Mouse (Mus musculus): ENCODE measurements around the gene Lrba. TPM values are rescaled to one million over a fixed set of nuclear protein-coding genes. Genes with fewer than 3 reads are reported as not detected.

The Lrba gene
- 10 to 100 TPM; 25.0 to 26.2 TPM for total RNA-seq (2021)
- long read RNA-seq, experiment 1, partial matches to known transcripts: 3 of 6 reads
- long read RNA-seq, experiment 1, other reads (novel, unspliced or antisense): 3 of 6 reads
- long read RNA-seq, experiment 2: 0 reads

DNA sequence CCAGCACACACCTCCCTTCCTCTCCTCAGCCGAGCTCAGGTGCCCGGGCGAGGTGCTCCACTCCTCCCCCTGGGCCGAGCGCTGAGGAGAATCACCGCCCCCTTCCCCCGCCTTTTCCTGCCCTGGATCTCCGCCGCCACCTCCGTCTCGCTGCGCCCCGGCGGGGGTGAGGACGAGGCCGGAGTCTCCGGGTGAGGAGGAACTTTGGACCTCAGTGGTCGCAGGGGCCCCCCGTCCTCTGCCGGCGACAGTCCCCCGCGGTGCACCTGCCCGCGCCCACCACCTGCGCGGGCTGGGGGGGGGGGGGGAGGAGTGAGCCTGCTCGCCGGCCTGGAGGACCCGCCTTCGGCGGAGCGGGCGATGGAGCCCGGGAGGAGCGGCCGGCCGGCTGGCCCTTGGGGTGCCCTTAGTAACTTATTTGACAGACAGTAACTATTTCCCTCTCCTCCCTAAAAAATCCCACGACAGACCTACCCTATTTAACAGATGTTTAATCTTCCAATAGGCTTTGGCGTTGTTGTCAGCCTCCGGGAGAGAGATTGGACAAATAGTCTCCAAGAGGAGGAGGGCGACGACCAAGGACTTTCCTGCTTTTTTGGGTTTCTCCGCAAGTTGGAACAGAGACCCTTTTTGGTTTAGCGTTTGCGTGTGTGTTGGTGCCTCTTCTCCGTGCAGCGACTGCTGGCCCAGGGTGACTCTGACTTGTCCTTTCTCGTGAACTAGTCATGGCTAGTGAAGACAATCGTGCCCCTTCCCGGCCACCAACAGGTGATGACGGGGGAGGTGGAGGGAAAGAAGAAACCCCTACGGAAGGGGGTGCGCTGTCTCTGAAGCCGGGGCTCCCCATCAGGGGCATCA is at the start of gene Lrba:
Gene Lrba (plus strand): TSS at position 117 of the 858 bp plus-strand sequence.
- DNase-seq: peak; percentile 80 to 86

DNA sequence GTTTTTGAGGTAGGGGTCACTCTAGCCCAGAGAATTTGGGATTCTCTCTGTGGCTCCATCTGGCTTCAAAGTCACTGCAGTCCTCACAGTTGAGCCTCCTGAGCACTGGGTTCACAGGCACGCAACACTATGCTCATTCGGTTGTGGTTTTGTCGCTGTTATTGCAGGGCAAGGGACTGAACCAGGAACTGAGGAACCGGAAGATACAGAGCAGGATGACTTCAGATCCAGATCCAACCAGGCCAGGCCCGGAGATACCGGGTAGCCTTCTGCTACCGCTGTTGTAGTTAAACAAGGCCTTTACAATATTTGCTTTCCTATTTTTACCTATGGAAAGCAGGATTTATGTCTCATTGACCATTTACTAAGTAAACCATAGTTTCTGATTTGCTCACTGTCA is 44.8 kb upstream of the Lrba start:
- DNase-seq: no peak

DNA sequence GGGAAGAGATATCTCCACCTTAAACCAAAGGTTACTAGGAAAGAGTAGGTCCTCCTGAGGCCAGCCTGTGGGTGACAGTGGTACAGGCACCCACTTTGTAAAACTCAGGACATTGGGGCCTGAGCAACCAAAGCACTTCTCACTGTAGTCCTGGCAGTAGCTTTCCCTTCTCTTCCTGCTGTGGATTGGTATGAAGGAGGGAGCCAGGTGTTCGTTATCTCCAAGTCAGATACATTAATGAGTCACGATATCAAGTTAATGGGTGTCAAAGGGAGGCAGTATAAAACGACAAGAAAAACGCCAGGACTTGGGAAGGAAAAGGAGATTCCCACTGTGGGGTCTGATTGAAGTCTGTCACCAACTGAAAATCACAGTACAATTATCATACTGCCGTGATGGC is 43.4 kb upstream of the Lrba start:
- no peak for DNase-seq

DNA sequence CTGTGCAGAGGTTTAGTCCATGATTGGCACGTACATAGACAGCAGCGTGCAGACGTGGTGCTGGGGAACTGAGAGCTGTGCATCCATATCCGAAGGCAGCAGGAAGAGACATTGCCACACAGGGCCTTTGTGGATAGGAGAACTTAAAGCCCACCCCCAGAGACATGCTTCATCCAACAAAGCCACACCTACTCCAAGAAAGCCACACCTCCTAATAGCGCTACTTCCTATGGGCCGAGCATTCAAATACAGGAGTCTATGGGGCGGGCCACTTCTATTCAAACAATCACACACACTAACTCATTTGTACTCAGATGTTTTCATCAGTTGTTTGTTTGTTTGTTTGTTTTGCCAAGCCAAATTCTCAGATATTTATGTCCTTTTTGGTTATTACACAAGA is 39.9 kb upstream of the Lrba start:
- no peak for DNase-seq

DNA sequence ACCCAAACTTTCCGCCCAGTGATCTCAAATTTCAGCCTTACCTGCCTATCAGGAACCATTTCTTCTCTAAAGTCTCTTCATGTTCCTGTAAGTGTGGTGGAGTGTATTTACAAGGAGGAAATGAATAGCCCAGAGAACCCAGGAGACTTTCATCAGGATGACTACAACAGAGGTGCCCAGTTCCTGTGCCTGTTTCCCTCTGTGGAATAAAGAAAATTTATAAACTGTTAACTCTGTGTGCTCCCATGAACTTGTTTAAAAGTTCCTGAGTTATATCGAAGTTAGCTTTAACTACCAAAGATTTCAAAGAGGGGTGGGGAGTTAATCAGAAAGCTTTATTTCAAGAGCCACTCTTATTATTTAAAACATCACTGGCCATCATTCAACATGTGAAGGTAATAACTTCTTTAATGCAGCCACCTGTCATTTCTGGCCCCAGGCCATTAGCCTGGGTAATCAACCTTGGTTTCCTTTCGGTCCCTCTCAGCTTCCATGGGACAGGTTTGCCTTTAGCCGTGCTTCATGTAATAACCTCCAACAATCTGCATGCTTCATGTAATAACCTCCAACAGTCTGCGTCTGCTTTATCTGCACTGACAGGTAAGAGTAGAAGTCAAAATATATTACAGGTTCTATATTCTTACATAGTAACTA is 36.6 kb upstream of the Lrba start:
- DNase-seq: no peak

DNA sequence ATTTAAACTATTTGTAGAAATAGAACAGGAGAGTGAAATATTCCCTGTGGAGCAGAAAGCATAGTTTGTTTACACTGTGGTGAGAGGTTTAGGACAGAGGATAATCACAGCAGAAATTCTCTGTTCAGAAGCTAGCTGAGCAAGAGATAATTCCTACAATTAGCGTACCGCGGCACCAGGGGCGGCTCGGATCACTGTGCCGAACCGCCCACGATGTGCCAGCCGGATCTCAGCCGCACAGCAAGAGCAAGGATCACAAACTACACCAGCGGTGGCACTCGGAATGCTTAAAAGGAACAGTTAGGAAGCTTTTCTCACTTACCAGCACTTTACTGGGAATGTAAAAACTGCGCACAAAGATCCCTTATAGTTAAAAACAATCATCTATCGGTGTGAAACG is 28.5 kb upstream of the Lrba start:
- DNase-seq: no peak

DNA sequence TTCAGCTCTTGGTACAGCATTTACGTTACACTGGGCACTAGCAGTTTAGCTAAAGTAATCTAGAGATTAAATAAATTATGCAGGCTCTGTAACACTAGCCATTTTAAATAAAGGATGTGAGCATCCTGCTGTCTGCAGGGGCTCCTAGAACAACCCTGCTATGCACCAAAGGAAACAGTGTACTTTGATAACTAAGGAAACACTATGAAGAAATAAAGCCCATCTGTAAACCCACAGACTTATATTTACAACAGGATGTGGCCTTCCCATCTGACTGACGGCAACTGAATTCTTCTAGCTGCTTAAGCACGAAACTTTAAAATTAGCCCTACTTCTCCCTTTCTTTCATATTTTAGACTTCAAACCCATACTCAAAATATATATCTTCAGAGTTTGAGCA is 28.0 kb upstream of the Lrba start:
- DNase-seq: no peak

DNA sequence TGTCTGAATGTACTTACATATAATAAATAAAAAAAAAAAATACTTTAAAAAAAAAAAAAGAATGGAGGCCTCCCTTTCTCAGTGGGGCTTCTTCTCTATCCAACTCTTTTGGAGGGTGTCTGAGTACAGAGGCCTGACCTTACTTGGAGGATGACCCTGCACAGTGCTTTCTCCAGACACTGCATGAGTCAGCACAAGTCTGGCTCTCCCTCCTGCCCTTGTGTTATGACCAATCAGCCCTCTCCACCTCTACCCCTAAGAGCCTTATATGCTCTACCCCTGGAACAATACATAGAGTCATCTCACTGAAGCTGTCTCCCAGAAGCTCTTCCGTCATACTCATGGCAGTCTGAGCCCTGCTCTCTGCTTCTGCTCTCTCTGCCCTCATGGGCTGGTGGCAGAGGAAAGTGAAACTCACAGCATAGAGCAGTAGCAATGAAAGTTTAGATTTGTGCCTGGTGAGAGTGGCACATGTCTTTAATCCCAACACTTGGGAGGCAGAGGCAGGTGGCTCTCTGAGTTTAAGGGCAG is 22.8 kb upstream of the Lrba start:
- DNase-seq: no peak

DNA sequence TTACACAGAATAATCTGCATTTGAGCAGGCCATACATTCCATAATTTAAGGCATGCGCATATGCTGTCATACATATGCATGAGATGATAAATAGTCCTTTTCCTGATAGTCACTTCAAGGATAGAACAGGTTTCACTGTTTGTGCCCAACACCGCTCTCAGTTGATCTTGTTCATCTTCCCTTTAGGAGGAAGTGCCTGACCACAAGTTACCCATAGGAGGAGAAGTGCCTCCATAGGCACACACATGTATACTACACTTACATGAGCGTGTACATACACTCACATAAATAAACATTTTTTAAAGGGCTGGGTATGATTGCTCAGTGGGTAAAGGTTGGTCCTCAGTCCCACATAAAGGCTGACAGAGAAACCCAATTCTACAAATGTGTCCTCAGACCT is 22.0 kb upstream of the Lrba start:
- no peak for DNase-seq

DNA sequence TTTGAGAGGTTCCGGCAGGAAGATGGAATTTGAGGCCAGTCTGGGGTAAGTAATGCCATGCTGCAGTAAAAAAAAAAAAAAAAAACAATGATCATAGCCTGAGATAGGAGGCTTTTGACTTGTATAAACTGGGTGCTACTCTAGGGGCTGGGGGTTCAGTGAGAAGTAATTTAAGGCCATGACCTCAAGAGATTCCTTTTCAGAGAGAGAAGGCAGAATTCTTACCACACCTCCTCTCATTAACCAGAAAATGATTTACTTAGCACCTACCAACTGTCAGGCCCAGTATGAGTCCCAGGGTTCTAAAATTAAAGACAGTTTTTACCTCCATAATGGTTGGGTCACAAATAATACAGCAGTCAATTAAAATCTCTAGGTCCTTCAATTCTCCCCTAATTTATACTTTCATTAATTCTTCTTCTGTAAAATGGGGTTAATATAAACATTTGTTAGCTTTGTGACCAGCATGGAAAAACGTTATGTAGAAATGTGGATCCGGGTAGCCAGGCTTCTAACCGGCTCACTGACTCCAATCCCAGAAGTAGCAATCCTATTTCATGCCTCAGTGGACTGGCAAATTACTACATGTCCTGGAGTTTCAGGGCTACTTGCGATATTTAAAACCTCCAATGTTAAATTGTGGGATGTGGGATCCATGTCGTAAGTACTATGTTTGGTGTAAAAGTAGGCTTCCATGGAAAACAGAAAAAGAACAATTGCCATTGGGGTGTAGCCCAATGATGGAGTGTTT is 19.7 kb upstream of the Lrba start:
- DNase-seq: no peak

DNA sequence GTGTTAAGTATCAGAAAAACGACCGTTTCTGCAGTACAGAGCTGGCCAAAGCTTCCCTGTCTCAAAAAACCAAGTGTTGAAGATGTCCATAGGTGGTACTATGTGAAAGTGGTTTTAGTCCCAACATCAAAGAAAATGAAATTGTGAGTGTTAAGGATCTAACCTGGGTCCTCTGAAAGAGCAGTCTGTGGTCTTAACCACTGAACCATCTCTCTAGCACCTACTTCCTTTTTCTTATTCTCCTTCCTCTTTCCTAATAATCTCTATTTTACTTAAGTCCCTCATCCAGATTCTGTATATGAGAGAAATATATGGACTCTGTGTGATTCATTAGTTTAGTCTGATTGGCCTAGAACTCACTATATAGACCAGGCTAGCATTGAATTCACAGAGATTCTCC is 17.9 kb upstream of the Lrba start:
- DNase-seq: no peak

DNA sequence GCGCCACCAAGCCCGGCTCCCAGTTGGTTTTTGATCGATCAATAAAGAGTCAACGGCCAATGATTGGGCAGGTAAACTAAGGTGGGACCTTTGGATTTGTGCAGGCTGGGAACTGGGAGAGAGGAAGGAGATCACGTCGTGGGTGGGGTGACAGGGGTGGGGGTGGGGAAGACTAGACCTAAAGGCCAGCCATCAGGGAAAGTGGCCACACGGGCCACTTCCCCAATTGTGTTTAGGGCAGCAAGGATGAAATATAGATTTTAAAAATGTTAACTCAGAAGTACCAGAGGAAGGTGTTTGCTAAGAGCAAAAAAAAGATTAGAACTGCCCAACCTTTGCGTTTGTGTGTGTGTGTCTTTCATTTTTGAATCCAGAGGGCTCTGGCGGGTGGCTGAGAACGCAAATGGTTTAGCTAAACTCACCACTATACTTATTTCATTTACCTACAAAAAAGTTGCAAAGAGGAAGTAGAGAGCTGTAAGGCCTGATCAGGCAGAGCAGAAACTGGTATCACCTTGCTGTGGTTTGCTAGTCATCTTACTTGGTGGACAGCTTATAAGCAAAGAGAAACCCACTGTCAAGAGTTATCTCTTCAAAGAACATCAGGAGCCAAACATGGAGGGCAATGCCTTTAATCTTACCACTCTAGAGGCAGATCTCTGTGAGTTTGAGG is 14.1 kb upstream of the Lrba start:
- no peak for DNase-seq

DNA sequence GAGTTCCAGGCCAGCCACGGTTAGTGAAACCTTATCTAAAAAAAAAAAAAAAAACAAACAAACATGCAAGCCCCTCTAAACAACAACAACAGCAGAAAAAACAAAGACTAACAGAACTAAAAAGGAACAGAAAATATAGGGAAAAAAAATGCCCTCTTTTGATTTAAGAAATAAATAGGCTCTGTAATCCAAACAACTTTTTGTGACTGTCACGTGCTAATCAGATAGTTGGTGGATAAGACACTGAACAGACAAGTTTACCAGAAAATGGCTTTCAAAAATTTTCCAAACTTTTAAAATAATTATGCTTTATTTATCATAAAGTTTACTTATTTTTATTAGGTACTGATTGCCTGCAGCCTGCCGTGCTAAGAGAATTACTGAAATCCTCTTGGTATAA is 13.5 kb upstream of the Lrba start:
- DNase-seq: no peak

DNA sequence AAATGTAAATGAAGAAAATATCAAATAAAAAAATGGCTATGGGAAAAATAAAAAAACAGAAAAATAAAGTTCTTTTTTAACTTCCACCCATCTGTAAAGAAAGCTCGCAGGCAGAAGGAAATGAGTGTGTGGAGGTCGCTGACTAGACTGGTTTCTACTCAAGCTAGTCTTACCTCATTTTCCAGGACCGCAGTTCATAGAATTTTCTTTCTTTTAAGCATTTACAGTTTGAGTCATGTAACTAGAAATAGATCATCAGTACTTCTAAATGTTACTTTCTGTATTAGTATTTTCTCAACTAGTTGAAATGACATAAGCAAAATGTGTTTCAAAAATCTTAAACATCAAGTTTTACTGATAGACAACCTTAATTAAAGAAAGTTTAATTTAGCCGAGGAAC is 10.2 kb upstream of the Lrba start:
- DNase-seq: no peak

DNA sequence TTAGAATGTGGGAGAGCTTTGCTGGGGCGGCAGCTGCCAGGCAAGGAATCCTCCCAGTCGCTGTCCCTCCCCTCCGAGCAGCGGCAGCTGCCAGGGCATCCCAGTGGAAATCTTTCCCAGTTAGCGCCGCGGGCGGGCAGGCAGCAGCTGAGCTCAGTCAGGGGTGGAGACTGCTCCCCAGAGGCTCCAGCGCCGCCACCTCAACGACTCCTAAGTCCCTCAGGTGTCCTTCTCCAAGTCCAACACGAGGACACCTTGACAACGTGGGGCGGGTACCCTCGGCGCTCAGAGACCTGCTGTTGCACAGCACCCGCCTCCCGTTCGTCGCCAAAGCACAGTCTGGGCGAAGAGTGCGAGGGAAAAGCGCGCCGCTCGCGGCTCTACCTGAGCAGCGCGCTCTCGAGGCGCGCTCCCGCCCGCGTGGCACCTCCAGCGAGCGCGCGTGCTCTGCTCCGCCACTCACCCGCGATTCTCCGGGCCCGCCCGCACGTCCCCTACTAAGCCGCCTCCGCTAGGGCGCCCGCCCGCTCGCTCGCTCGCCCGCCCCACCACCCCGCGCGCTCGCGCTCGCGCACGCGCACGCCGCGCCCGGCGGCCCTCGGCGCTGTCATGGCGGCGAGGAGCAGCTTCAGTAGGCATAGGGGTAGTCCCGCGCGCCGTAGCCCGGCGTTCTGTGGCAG is 706 bp upstream of the Lrba start:
- DNase-seq: peak; percentile 84 to 91

DNA sequence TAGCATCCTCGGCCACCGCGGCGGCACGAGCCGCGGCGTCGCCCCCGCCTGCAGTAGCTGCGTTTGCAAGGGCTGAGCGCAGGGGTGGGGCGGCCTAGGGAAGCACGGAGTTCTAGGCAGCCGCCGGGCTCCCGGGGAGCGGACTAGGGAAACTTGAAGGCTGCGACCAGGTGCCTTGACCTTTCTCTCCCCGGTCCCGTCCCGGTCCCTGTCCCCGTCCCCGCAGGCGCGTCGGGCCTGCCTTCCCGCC is 241 bp upstream of the Lrba start:
- DNase-seq: no peak

DNA sequence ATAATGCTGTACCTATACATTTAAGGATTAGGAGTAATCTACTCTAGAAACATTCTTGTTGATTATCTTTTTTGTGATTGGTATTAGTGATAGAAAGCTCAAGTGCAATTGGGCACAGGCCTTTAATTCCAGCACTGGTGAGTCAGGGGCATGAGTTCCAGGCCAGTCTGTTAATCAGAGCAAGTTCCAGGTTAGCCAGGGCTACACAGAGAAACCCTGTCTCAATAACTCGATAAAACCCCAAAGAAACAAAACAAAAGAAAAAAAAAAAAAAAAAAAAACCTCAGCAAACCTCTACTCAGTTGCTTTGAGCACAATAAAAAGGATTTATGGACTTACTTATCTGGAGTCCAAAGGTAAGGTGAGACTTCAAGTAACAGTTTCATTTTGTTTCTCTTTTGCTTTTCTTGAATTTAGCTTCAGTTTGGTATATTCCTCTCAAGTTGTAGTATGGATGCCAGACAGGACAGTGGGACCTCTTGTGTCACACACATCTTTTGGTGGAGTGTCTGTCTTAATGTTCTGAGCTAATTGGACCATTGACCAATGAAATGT is 7.1 kb downstream of the Lrba start:
- no peak for DNase-seq

DNA sequence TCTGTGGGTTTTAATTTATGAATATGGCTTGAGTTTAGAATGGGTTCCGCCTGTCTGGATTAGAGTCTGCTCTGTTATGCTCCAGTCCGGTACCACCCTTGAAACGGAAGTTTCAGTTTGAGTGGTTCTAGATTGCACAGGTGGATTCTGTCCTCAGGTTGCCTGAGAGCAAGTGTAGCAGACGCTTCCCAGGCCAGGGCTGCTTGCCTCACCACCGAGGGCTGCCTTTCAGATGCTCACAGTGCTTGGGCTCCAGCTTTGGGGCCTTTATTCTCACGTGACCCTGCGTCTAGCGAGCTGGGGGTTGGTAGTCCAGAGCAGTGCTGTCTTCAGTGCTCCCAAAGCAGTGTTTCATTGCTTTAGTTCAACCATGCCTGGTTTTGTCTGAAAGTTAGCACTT is 22.7 kb downstream of the Lrba start:
- DNase-seq: no peak

DNA sequence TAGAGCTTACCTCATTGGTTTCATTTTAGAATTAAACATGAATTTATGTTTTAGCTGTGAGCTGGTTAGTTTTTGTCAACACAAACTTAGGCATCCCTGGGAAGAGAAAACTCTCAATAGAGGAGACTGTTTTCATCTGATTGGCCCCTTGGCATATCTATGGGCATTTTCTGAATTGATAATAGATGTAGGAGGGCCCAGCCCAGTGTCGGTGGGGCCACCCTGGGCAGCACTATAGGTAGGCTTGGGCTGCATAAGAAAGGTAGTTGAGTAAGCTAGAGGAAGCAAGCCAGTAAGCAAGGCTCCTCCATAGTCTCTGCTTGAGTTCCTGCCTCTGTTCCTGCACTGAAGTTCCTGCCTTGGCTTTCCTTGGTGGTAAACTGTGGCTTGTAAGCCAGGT is 26.7 kb downstream of the Lrba start:
- no peak for DNase-seq

DNA sequence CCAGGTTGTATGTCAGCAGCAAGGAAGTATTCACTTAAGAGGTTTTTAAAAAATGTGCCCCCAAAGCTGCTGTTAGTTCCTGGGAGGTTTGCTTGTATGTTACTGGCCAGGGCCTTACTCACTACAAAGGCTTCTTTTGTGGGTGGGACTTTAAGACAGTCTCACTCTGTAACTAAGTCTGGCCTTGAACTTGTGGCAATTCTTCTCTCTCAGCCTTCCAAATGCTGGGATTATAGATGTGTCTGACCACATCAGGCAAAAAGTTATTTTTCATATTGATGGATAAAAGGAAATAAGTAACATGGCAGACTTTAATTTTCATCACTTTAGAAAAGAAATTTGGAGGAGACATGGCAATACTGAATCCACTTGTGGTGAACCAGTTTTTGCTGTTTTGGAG is 28.1 kb downstream of the Lrba start:
- no peak for DNase-seq

DNA sequence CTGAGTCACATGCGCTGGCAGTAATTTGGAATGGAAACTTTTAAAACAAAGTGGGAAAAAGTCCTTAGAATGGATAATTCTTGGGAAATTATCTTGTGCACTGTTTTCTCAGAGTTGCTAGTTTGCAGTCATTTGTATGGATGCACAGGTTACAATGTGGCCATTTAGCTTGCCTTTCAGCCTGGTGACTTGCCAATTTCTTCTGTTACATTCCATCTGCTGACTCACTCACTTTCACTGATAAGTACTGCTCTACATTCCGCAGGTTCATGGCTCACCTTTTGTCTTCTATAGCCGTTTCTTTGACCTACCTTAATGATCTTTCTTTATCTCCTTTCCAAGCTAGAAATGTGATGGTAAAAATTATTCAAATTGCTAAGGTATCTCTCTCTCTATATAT is 28.6 kb downstream of the Lrba start:
- peak in 1 of 2 experiments; percentile 5 for DNase-seq

DNA sequence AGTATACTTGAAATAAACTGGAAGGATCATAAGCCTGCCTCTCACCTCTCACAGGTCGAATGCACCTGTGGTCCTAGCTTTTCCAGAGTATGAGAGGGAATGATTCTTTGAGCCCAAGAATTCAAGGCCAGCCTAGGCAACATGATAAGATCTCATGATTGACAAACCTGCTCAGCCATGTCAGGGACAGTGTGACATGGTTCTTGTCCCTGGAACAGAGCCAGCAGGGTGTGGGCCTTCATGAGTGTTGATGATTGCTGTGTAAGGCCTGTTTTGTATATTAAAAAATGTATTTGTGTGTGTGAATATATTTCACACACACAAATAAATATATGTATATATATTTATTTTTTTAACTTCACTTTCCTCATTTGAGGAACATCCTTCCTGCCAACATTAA is 29.3 kb downstream of the Lrba start:
- peak in 1 of 2 experiments; percentile 4 for DNase-seq

Data from heart, adult 18-20 months (tissue).